Mouse (Mus musculus): Measurements from ENCODE around the gene Tor2a. TPM values are rescaled to one million over a fixed set of nuclear protein-coding genes. Genes with fewer than 3 reads are reported as not detected.

The Tor2a gene
- polyA plus RNA-seq, 1 experiment, result 41.6 TPM

DNA sequence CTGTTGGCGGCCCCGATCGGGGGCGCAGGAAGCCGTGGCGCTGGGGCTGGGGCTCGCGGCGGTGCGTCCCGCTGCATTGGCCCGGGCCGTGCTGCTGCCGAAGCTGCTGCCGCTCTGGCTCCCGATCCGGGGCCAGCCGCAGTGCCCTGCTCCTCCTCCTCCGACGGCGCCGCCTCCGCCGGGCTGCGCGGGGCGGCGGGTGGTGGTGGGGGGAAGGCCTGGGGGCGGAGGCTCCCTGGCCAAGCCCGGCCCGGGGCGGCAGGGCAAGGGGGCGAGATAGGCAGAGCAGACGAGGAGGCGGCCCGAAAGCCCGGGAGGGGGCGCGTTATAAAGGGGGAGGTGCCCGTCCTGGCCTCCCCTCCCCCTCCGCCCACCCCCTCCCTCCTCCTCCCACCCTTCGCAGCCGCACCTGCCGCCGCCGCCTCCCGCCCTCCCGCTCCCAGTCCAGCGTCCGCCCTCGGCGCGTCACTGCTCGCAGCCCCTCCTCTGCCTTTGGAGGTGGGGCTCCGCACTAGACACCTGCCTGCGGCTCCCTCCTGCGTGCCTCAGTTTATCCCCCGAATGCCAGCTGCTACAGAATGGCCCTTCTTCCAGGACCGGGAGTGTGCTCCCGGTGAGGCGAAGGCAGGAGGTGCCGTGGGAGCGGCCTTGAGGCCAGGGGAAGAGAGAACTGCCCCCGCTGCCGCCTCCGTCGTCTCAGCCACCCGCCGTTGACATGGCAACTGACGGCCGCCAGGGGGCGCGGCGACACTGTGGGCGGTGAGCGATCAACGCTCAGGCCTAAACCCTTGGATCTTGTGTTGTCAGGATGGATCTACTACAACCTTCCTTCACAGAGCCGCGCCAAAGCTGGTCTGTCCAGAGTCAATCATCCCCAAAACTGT, 43.9 kb upstream of the Tor2a start, which contains the start of gene Cdk9:
Cdk9 (minus strand) TSS at position 143 of the 884 bp plus-strand sequence.
- DNase-seq, result peak; percentile 94 to 98
- peak within 1 kb of the TSS; percentile 100 for H3K27ac ChIP-seq (ENCODE audit: insufficient read depth, low read length)
- TF ChIP-seq POLR2A (IDR thresholded peaks at IDR 0.05; ENCODE audit: borderline replicate concordance, insufficient read depth, low read length), result peak; percentile 66; the same call in 1 of the 2 replicates
- peak; percentile 94 for TF ChIP-seq CTCF (IDR thresholded peaks at IDR 0.05; ENCODE audit: borderline replicate concordance, insufficient read depth, low read depth, low read length)
- no peaks in the 10 kb centered on the region for H3K27me3 ChIP-seq (ENCODE audit: control insufficient read depth, insufficient read depth, low read length)
- peaks cover 2% of the 10 kb centered on the region; the same call in 1 of the 2 replicates for H3K4me1 ChIP-seq (ENCODE audit: control insufficient read depth, insufficient read depth, low read length)
- peak within 1 kb of the TSS; percentile 86 for H3K4me3 ChIP-seq (replicated peaks; ENCODE audit: insufficient read depth, low read depth, low read length)
- 1% methylated on average over 61 of the region's 79 CpGs for WGBS

GRCm38 (mm10) chr2:32714117-32714986, 42.7 kb upstream of the Tor2a start:
- WGBS, result 62% methylated on average over 11 of the region's 11 CpGs
- Histone ChIP-seq H3K27ac (ENCODE audit: insufficient read depth, low read length) (peak overlapping the region; percentile 39), H3K4me1 (ENCODE audit: control insufficient read depth, insufficient read depth, low read length) (peaks cover 2% of the 10 kb centered on the region; the same call in 1 of the 2 replicates), H3K4me3 (replicated peaks; ENCODE audit: insufficient read depth, low read depth, low read length) (no peak overlapping the region), H3K27me3 (ENCODE audit: control insufficient read depth, insufficient read depth, low read length) (no peaks in the 10 kb centered on the region)
- DNase-seq, result peak in 1 of 2 experiments; percentile 40
- TF ChIP-seq CTCF (IDR thresholded peaks at IDR 0.05; ENCODE audit: borderline replicate concordance, insufficient read depth, low read depth, low read length) (no peak), POLR2A (IDR thresholded peaks at IDR 0.05; ENCODE audit: borderline replicate concordance, insufficient read depth, low read length) (no peak)

GRCm38 (mm10) chr2:32714987-32715425, 42.0 kb upstream of the Tor2a start:
- TF ChIP-seq CTCF (IDR thresholded peaks at IDR 0.05; ENCODE audit: borderline replicate concordance, insufficient read depth, low read depth, low read length), result no peak
- no peak for TF ChIP-seq POLR2A (IDR thresholded peaks at IDR 0.05; ENCODE audit: borderline replicate concordance, insufficient read depth, low read length)
- Histone ChIP-seq H3K27me3 (ENCODE audit: control insufficient read depth, insufficient read depth, low read length) (no peaks in the 10 kb centered on the region), H3K4me3 (replicated peaks; ENCODE audit: insufficient read depth, low read depth, low read length) (no peak overlapping the region), H3K27ac (ENCODE audit: insufficient read depth, low read length) (no peak overlapping the region), H3K4me1 (ENCODE audit: control insufficient read depth, insufficient read depth, low read length) (peaks cover 2% of the 10 kb centered on the region; the same call in 1 of the 2 replicates)
- no peak for DNase-seq
- 71% methylated on average over 4 of the region's 4 CpGs for WGBS

DNA sequence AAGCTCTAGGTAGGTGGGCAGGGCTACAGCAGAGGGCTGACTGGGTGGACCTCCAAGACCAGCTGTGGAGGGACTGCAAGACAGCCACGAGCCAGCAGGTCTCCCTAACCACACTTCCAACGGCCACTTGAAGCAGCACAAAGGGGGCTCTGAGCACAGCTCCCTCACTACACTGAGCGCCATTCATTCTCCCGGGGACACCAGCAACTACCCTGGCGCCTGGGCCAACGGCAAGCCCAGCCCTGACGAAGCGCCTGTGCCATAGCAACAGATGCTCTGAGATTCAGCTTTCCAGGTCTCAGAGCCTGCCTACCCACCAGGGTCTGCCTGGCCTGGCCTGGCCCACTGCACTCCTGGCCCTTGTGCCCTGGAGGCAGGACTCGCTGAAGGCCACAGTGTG, 38.3 kb upstream of the Tor2a start:
- DNase-seq, result no peak
- Histone ChIP-seq H3K27me3 (ENCODE audit: control insufficient read depth, insufficient read depth, low read length) (no peaks in the 10 kb centered on the region), H3K4me3 (replicated peaks; ENCODE audit: insufficient read depth, low read depth, low read length) (no peak overlapping the region), H3K27ac (ENCODE audit: insufficient read depth, low read length) (no peak overlapping the region), H3K4me1 (ENCODE audit: control insufficient read depth, insufficient read depth, low read length) (no peaks in the 10 kb centered on the region; the same call in 1 of the 2 replicates)
- WGBS, result 28% methylated on average over 9 of the region's 9 CpGs
- TF ChIP-seq POLR2A (IDR thresholded peaks at IDR 0.05; ENCODE audit: borderline replicate concordance, insufficient read depth, low read length) (no peak), CTCF (IDR thresholded peaks at IDR 0.05; ENCODE audit: borderline replicate concordance, insufficient read depth, low read depth, low read length) (no peak)

- H3K4me3 ChIP-seq (replicated peaks; ENCODE audit: insufficient read depth, low read depth, low read length), result no peak overlapping the region
- no peak overlapping the region for H3K27ac ChIP-seq (ENCODE audit: insufficient read depth, low read length)
- 98% methylated on average over 3 of the region's 3 CpGs for WGBS
Observed at GRCm38 (mm10) chr2:32720053-32720452, 37.0 kb upstream of the Tor2a start.

DNA sequence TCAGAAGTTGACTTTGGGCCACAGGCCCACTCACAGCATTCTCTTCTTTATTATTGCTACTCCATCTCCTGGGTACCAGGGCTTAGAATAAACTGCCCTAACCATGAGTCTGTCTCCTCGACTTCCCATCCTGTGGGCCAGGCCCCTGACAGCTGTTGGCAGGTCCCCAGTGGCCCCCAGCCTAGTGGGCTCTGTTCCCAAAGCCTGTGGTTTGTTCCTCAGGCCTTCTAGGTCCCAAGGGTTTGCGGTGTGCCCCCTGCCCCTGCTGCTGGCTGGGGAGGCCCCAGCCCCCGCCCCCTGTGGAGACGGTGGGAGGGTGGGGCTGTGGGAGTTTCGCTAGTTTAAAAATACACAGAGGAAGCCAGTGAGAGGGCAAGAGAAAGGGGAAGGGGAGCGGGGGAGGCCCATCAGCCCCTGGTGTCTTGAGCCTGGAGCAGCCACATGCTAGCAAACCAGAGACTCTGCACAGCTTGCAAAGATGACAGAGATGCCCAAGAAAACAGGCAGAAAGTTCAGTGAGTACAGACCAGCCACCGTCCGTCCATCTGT, 36.3 kb upstream of the Tor2a start, which contains the start of gene Sh2d3c:
Sh2d3c (plus strand) TSS at position 375 of the 549 bp plus-strand sequence.
- TF ChIP-seq CTCF (IDR thresholded peaks at IDR 0.05; ENCODE audit: borderline replicate concordance, insufficient read depth, low read depth, low read length) (no peak), POLR2A (IDR thresholded peaks at IDR 0.05; ENCODE audit: borderline replicate concordance, insufficient read depth, low read length) (no peak)
- H3K27ac ChIP-seq (ENCODE audit: insufficient read depth, low read length), result no peak within 1 kb of the TSS
- WGBS, result 33% methylated on average over 8 of the region's 8 CpGs
- no peak within 1 kb of the TSS for H3K4me3 ChIP-seq (replicated peaks; ENCODE audit: insufficient read depth, low read depth, low read length)
- no peak for DNase-seq
- H3K27me3 ChIP-seq (ENCODE audit: control insufficient read depth, insufficient read depth, low read length), result no peaks in the 10 kb centered on the region
- no peaks in the 10 kb centered on the region for H3K4me1 ChIP-seq (ENCODE audit: control insufficient read depth, insufficient read depth, low read length)

More at GRCm38 (mm10) chr2:32720053-32720452, 37.0 kb upstream of the Tor2a start:
- Histone ChIP-seq H3K27me3 (ENCODE audit: control insufficient read depth, insufficient read depth, low read length) (no peaks in the 10 kb centered on the region), H3K4me1 (ENCODE audit: control insufficient read depth, insufficient read depth, low read length) (no peaks in the 10 kb centered on the region)
- DNase-seq, result no peak
- TF ChIP-seq CTCF (IDR thresholded peaks at IDR 0.05; ENCODE audit: borderline replicate concordance, insufficient read depth, low read depth, low read length) (no peak), POLR2A (IDR thresholded peaks at IDR 0.05; ENCODE audit: borderline replicate concordance, insufficient read depth, low read length) (no peak)

DNA sequence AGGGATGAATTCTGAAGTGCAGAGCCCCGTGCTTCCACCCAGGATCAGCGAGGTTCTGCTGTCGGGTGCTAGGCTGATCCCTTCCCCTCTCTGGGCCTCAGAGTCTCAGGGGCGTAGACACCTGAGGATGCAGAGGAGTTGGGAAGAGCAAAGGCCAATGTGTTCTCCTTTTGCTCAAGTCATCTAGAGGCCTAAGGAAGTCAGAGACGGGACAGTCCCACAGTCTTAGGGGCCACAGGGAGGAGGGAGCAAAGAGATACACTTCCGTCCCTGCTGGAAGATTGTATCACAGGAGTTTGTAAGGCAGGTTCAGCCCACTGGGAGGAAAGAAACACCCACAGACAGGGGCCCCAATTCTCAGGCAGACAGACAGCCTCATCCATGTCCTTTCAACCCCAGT, 35.0 kb upstream of the Tor2a start:
- H3K4me3 ChIP-seq (replicated peaks; ENCODE audit: insufficient read depth, low read depth, low read length), result no peak overlapping the region
- H3K27ac ChIP-seq (ENCODE audit: insufficient read depth, low read length), result no peak overlapping the region
- TF ChIP-seq CTCF (IDR thresholded peaks at IDR 0.05; ENCODE audit: borderline replicate concordance, insufficient read depth, low read depth, low read length) (no peak), POLR2A (IDR thresholded peaks at IDR 0.05; ENCODE audit: borderline replicate concordance, insufficient read depth, low read length) (no peak)
- H3K27me3 ChIP-seq (ENCODE audit: control insufficient read depth, insufficient read depth, low read length), result no peaks in the 10 kb centered on the region
- H3K4me1 ChIP-seq (ENCODE audit: control insufficient read depth, insufficient read depth, low read length), result no peaks in the 10 kb centered on the region
- no peak for DNase-seq
- WGBS, result 71% methylated on average over 6 of the region's 6 CpGs

Measured in cerebellum, adult 2 months (tissue).